Mouse (Mus musculus): Measurements from ENCODE around the gene Gm1553. TPM values are rescaled to one million over a fixed set of nuclear protein-coding genes. Genes with fewer than 3 reads are reported as not detected.

The Gm1553 gene
- not detected in 2 replicates for polyA plus RNA-seq (2015; fragmentation: Nextera tagmentation; extraction: Ambion mirVana)

DNA sequence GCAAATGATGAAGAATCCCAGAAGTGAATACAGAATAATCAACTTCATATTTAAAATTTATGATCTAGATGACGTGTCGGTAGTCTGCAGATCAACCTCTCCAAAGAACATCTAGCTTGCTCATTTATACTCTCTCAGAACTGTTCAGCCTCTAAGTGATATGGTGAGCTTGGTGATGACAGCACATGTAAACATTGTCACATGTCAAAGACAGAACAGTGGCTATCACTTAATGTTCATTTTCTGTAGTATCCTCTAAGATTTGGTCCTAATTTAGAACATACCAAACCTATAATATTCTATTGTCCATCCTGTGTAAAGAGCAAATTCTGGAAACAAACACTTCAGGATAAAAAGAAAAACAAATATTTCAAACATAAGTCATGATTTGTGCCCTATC is at the start of gene Gm1553:
Gene Gm1553 (minus strand): TSS at position 101 of the 400 bp plus-strand sequence.
- H3K4me2 ChIP-seq = no peak within 1 kb of the TSS
- H3K4me3 ChIP-seq = no peak within 1 kb of the TSS
- H3K4me1 ChIP-seq = no peaks in the 10 kb centered on the region
- no peak within 1 kb of the TSS for H3K9ac ChIP-seq
- ATAC-seq (ENCODE audit: borderline replicate concordance, extremely low read depth, low FRiP score, low TSS enrichment) = no peak
- H3K36me3 ChIP-seq = no peaks in the 10 kb centered on the region
- no peaks in the 10 kb centered on the region for H3K9me3 ChIP-seq
- no peak within 1 kb of the TSS for H3K27ac ChIP-seq
- no peaks in the 10 kb centered on the region for H3K27me3 ChIP-seq
- WGBS = 63% methylated on average over 2 of the region's 2 CpGs

Other genes with a start within 250 kb of the Gm1553 start
- gene 4932415D10Rik, start 176.0 kb downstream of the Gm1553 start, polyA plus RNA-seq (2015; fragmentation: Nextera tagmentation; extraction: Ambion mirVana) = not detected in 2 replicates
- gene Gm4924, start 138.4 kb downstream of the Gm1553 start, polyA plus RNA-seq (2015; fragmentation: Nextera tagmentation; extraction: Ambion mirVana) = 10.1 and 10.4 TPM in 2 replicates
- 34.3 and 40.5 TPM in 2 replicates for gene 1190007I07Rik, start 130.6 kb upstream of the Gm1553 start, polyA plus RNA-seq (2015; fragmentation: Nextera tagmentation; extraction: Ambion mirVana)
- gene Tdg, start 137.2 kb upstream of the Gm1553 start, polyA plus RNA-seq (2015; fragmentation: Nextera tagmentation; extraction: Ambion mirVana) = 131 and 132 TPM in 2 replicates
- gene Glt8d2, start 198.0 kb upstream of the Gm1553 start, polyA plus RNA-seq (2015; fragmentation: Nextera tagmentation; extraction: Ambion mirVana) = 3.0 and 3.9 TPM in 2 replicates
- gene Hcfc2, start 203.5 kb upstream of the Gm1553 start, polyA plus RNA-seq (2015; fragmentation: Nextera tagmentation; extraction: Ambion mirVana) = 32.1 and 37.3 TPM in 2 replicates

All from lung, embryonic 15.5 days (tissue).